ENCODE assay signal across 11 mouse cellular contexts in genomic region chr9:55538377-55538776, GRCm38 (mm10). TPM values are rescaled to one million over a fixed set of nuclear protein-coding genes. Genes with fewer than 3 reads are reported as not detected.
DNase-seq lines count a peak whose midpoint lies in the region; ATAC-seq and TF ChIP-seq lines count a peak whose summit lies in the region.
"Had no signal": no experiment of that assay in that cellular context is flagged by ENCODE, and none has a peak within 500 bp of the region (broad histone marks: within the 10 kb centered on the region; RNA-seq: fewer than 3 reads in every experiment).

Gene Isl2 (plus strand): TSS chr9:55538672.

- peak within 1 kb of the TSS; percentile 67; the same call in 1 of the 2 replicates for H3K4me2 ChIP-seq in midbrain, embryonic 11.5 days
- no peak within 1 kb of the TSS for H3K4me2 ChIP-seq in midbrain, postnatal 0 days (ENCODE audit: low read depth, low read length, poor library complexity, severe bottlenecking)
- H3K4me2 ChIP-seq in intestine, embryonic 14.5 days (ENCODE audit: low read length), result peak within 1 kb of the TSS; percentile 70
- H3K4me2 ChIP-seq in stomach, embryonic 16.5 days (ENCODE audit: low read depth, low read length), result peak within 1 kb of the TSS; percentile 77

- TF ChIP-seq EP300 in heart, adult 2 months (IDR thresholded peaks at IDR 0.05; ENCODE audit: insufficient read depth, low read depth, low read length), result no peak

- intact Hi-C loops in heart, adult 2 months (cut with DNase I), result loop anchor here (5.0 kb wide), 1 partner anchor 71 kb away; no protein-coding TSS in a partner anchor

- peak within 1 kb of the TSS; percentile 59 for H3K4me3 ChIP-seq in heart, embryonic 10.5 days
- H3K4me3 ChIP-seq in heart, adult 2 months, result no peak within 1 kb of the TSS
- no peak within 1 kb of the TSS for H3K4me3 ChIP-seq in midbrain, embryonic 11.5 days (ENCODE audit: low read depth, low read length)
- H3K4me3 ChIP-seq in midbrain, postnatal 0 days (ENCODE audit: low read depth, low read length), result no peak within 1 kb of the TSS
- H3K4me3 ChIP-seq in intestine, embryonic 14.5 days (ENCODE audit: low read depth, low read length), result peak within 1 kb of the TSS; percentile 45
- peak within 1 kb of the TSS; percentile 55 for H3K4me3 ChIP-seq in stomach, embryonic 16.5 days (replicated peaks; ENCODE audit: low read length)
- H3K4me3 ChIP-seq in lung, adult 2 months (replicated peaks; ENCODE audit: extremely low read depth, low read depth, low read length), result no peak within 1 kb of the TSS

- no peak for DNase-seq in heart, embryonic 10.5 days (ENCODE audit: low spot score)
- no peak for DNase-seq in heart, adult 2 months
- no peak for DNase-seq in midbrain, embryonic 11.5 days (ENCODE audit: low spot score, missing footprints)
- DNase-seq in midbrain, postnatal 0 days (ENCODE audit: low spot score), result no peak
- peak; percentile 50 for DNase-seq in intestine, embryonic 14.5 days (ENCODE audit: low spot score)
- no peak for DNase-seq in right cerebral cortex, postnatal 4 days
- DNase-seq in lung, adult 2 months, result no peak

- peaks cover 64% of the 10 kb centered on the region for H3K27me3 ChIP-seq in heart, embryonic 10.5 days (ENCODE audit: insufficient read depth, poor library complexity, severe bottlenecking)
- H3K27me3 ChIP-seq in heart, adult 2 months (ENCODE audit: control insufficient read depth, insufficient read depth, low read length), result peaks cover 36% of the 10 kb centered on the region
- H3K27me3 ChIP-seq in midbrain, embryonic 11.5 days (ENCODE audit: control insufficient read depth, insufficient read depth, low read length), result peaks cover 64% of the 10 kb centered on the region
- H3K27me3 ChIP-seq in midbrain, postnatal 0 days (ENCODE audit: insufficient read depth, low read length), result peaks cover 47% of the 10 kb centered on the region
- peaks cover 37% of the 10 kb centered on the region for H3K27me3 ChIP-seq in intestine, embryonic 14.5 days (replicated peaks; ENCODE audit: control insufficient read depth, insufficient read depth, low read length)
- peaks cover 14% of the 10 kb centered on the region; the same call in 1 of the 2 replicates for H3K27me3 ChIP-seq in stomach, embryonic 16.5 days (ENCODE audit: control insufficient read depth, insufficient read depth, low read length)

- no peak for TF ChIP-seq POLR2A in heart, adult 2 months (IDR thresholded peaks at IDR 0.05; ENCODE audit: insufficient read depth, low read depth, low read length)
- no peak for TF ChIP-seq POLR2A in lung, adult 2 months (IDR thresholded peaks at IDR 0.05; ENCODE audit: borderline replicate concordance, extremely low read depth, low read depth, low read length)

- H3K36me3 ChIP-seq in heart, embryonic 10.5 days, result no peaks in the 10 kb centered on the region
- no peaks in the 10 kb centered on the region for H3K36me3 ChIP-seq in heart, adult 2 months (ENCODE audit: control insufficient read depth, insufficient read depth, low read length)
- H3K36me3 ChIP-seq in midbrain, embryonic 11.5 days (ENCODE audit: control insufficient read depth, insufficient read depth, low read length), result no peaks in the 10 kb centered on the region
- no peaks in the 10 kb centered on the region for H3K36me3 ChIP-seq in midbrain, postnatal 0 days (ENCODE audit: insufficient read depth, low read length)
- H3K36me3 ChIP-seq in intestine, embryonic 14.5 days (ENCODE audit: control insufficient read depth, insufficient read depth, low read length), result no peaks in the 10 kb centered on the region
- H3K36me3 ChIP-seq in stomach, embryonic 16.5 days (ENCODE audit: control insufficient read depth, insufficient read depth, low read length), result no peaks in the 10 kb centered on the region

- peaks cover 16% of the 10 kb centered on the region for H3K4me1 ChIP-seq in heart, embryonic 10.5 days
- peaks cover 5% of the 10 kb centered on the region for H3K4me1 ChIP-seq in heart, adult 2 months (ENCODE audit: control insufficient read depth, insufficient read depth, low read length)
- peaks cover 15% of the 10 kb centered on the region for H3K4me1 ChIP-seq in midbrain, embryonic 11.5 days (ENCODE audit: control insufficient read depth, insufficient read depth, low read length)
- H3K4me1 ChIP-seq in midbrain, postnatal 0 days (ENCODE audit: insufficient read depth, low read length), result no peaks in the 10 kb centered on the region
- peaks cover 3% of the 10 kb centered on the region; the same call in 1 of the 2 replicates for H3K4me1 ChIP-seq in intestine, embryonic 14.5 days (replicated peaks; ENCODE audit: control insufficient read depth, insufficient read depth, low read length)
- H3K4me1 ChIP-seq in stomach, embryonic 16.5 days (ENCODE audit: control insufficient read depth, insufficient read depth, low read length), result peaks cover 11% of the 10 kb centered on the region; the same call in 1 of the 2 replicates
- peaks cover 10% of the 10 kb centered on the region for H3K4me1 ChIP-seq in lung, adult 2 months (ENCODE audit: control insufficient read depth, insufficient read depth, low read length)

- no peak for TF ChIP-seq CTCF in heart, adult 2 months (IDR thresholded peaks at IDR 0.05)
- no peak for TF ChIP-seq CTCF in midbrain, postnatal 0 days (IDR thresholded peaks at IDR 0.05)
- TF ChIP-seq CTCF in lung, adult 2 months (IDR thresholded peaks at IDR 0.05; ENCODE audit: insufficient read depth, low read length), result no peak

- H3K27ac ChIP-seq in heart, embryonic 10.5 days, result no peak within 1 kb of the TSS
- no peak within 1 kb of the TSS for H3K27ac ChIP-seq in heart, adult 2 months
- no peak within 1 kb of the TSS for H3K27ac ChIP-seq in midbrain, embryonic 11.5 days (ENCODE audit: low read depth, low read length)
- no peak within 1 kb of the TSS for H3K27ac ChIP-seq in midbrain, postnatal 0 days (ENCODE audit: low read depth, low read length)
- H3K27ac ChIP-seq in intestine, embryonic 14.5 days (ENCODE audit: low read depth), result no peak within 1 kb of the TSS
- H3K27ac ChIP-seq in stomach, embryonic 16.5 days (ENCODE audit: low read length), result no peak within 1 kb of the TSS

- no peaks in the 10 kb centered on the region for H3K9me3 ChIP-seq in heart, embryonic 10.5 days
- H3K9me3 ChIP-seq in midbrain, embryonic 11.5 days (ENCODE audit: control insufficient read depth, low read length), result no peaks in the 10 kb centered on the region
- H3K9me3 ChIP-seq in midbrain, postnatal 0 days (ENCODE audit: low read length), result no peaks in the 10 kb centered on the region
- H3K9me3 ChIP-seq in intestine, embryonic 14.5 days (ENCODE audit: control insufficient read depth, low read length), result no peaks in the 10 kb centered on the region
- no peaks in the 10 kb centered on the region for H3K9me3 ChIP-seq in stomach, embryonic 16.5 days (replicated peaks; ENCODE audit: control insufficient read depth, low read length)

- WGBS in heart, embryonic 10.5 days, result 17% methylated on average over 4 of the region's 4 CpGs
- WGBS in heart, adult 2 months, result 13% methylated on average over 4 of the region's 4 CpGs
- 10% methylated on average over 4 of the region's 4 CpGs for WGBS in midbrain, embryonic 11.5 days
- WGBS in midbrain, postnatal 0 days, result 7% methylated on average over 4 of the region's 4 CpGs
- 29% methylated on average over 4 of the region's 4 CpGs for WGBS in intestine, embryonic 14.5 days
- 30% methylated on average over 4 of the region's 4 CpGs for WGBS in stomach, embryonic 16.5 days
- 16% methylated on average over 4 of the region's 4 CpGs for WGBS in lung, adult 2 months

- H3K79me2 ChIP-seq in heart, adult 2 months (replicated peaks; ENCODE audit: control insufficient read depth, insufficient read depth, low read length), result no peaks in the 10 kb centered on the region

- no peak for ATAC-seq in midbrain, embryonic 11.5 days (ENCODE audit: low FRiP score)
- ATAC-seq in midbrain, postnatal 0 days (ENCODE audit: low FRiP score), result no peak
- no peak for ATAC-seq in intestine, embryonic 14.5 days (replicated peaks; ENCODE audit: low FRiP score, low TSS enrichment, low read depth)
- no peak for ATAC-seq in stomach, embryonic 16.5 days (ENCODE audit: insufficient read depth, low FRiP score)

- H3K9ac ChIP-seq in heart, adult 2 months (ENCODE audit: low read depth, low read length), result no peak within 1 kb of the TSS
- no peak within 1 kb of the TSS for H3K9ac ChIP-seq in midbrain, embryonic 11.5 days (ENCODE audit: low read length)
- no peak within 1 kb of the TSS for H3K9ac ChIP-seq in midbrain, postnatal 0 days (replicated peaks; ENCODE audit: low read length, poor library complexity, severe bottlenecking)
- H3K9ac ChIP-seq in intestine, embryonic 14.5 days (ENCODE audit: low read length), result peak within 1 kb of the TSS; percentile 62; the same call in 1 of the 2 replicates
- peak within 1 kb of the TSS; percentile 60 for H3K9ac ChIP-seq in stomach, embryonic 16.5 days (ENCODE audit: low read length)

RNA-seq across cellular contexts. Expression of gene Isl2, which starts in this region (rescaled TPM):
- polyA plus RNA-seq in heart, embryonic 10.5 days (2016; fragmentation: Nextera tagmentation; extraction: Ambion mirVana), result 1.1 and 6.5 TPM in 2 replicates
- total RNA-seq in heart, adult 2 months (2021), result not detected
- 0.06 TPM in 1 of 2 replicates, not detected in the other for polyA plus RNA-seq in heart, adult 2 months (2012; rRNA removed)
- polyA plus RNA-seq in midbrain, embryonic 11.5 days (2014; fragmentation: Nextera tagmentation; extraction: Ambion mirVana), result 5.2 and 7.1 TPM in 2 replicates
- 0.14 TPM in 1 of 2 replicates, not detected in the other for total RNA-seq in midbrain, postnatal 0 days (2014; rRNA removed)
- 0.39 TPM in 1 of 2 replicates, not detected in the other for polyA plus RNA-seq in midbrain, postnatal 0 days (2015; fragmentation: Nextera tagmentation; extraction: Ambion mirVana)
- polyA plus RNA-seq in intestine, embryonic 14.5 days (2014; fragmentation: Nextera tagmentation; extraction: Ambion mirVana), result 6.1 and 6.7 TPM in 2 replicates
- polyA plus RNA-seq in stomach, embryonic 16.5 days (2015; fragmentation: Nextera tagmentation; extraction: Ambion mirVana), result 3.5 and 3.9 TPM in 2 replicates
- polyA plus RNA-seq in lung, adult 2 months (2012; rRNA removed), result 0.22 TPM in 1 of 2 replicates, not detected in the other
- total RNA-seq: hematopoietic stem cell, adult 5-6 weeks had no signal
- polyA plus RNA-seq: cortical plate, adult 2 months; lung, embryonic 16.5 days had no signal

Comparison
In these comparisons a context has a peak if more than half of its experiments do, and no peak if none do; other contexts are left out.
1. H3K4me3 ChIP-seq: peak in heart, embryonic 10.5 days (single experiment), intestine, embryonic 14.5 days (single experiment) and stomach, embryonic 16.5 days (single experiment); none in heart, adult 2 months (single experiment), midbrain, embryonic 11.5 days (single experiment), midbrain, postnatal 0 days (single experiment) and lung, adult 2 months (single experiment).
2. H3K9ac ChIP-seq: peak in intestine, embryonic 14.5 days (single experiment) and stomach, embryonic 16.5 days (single experiment); none in heart, adult 2 months (single experiment), midbrain, embryonic 11.5 days (single experiment) and midbrain, postnatal 0 days (single experiment).